Mouse (Mus musculus): ENCODE results near the gene Ntm.

DNA sequence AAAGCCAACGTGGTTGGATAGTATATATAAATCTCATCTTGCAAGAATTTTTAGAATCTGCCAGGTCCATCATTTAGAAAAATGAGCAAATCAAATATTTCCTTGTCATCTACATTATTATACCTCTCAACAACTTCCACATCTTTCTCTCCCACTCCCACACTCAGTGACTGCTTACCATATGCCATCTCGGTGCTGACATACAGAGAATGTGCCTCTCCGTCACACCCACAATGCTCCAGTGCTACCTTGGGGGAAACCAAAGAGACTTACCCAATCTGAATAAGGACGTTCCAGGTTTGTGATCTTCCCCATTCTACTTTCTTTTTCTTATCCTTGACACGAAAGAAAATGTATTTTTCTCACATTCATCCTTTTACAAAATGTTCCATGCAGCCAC is 75.0 kb downstream of the Ntm start:
- TF ChIP-seq POLR2A (IDR thresholded peaks at IDR 0.05; ENCODE audit: borderline replicate concordance, extremely low read depth, insufficient read depth, insufficient read length, poor library complexity, severe bottlenecking): no peak
- TF ChIP-seq CTCF (IDR thresholded peaks at IDR 0.05; ENCODE audit: borderline replicate concordance, extremely low read depth, insufficient read depth, insufficient read length): no peak
